Mouse (Mus musculus): ENCODE data around the gene Polr2l.
A peak's percentile ranks its signal among the peaks of the same experiment; 100 is the strongest.
"Not testable (repeated sequence)": the region's sequence is repeated elsewhere in the genome, so short reads cannot be mapped to it uniquely, and the experiment has no call there.

Gene Polr2l

GRCm38 (mm10) chr7:141451928-141452327, 23.0 kb downstream of the Polr2l start:
- DNase-seq (ENCODE audit: extremely low spot score) = no peak

GRCm38 (mm10) chr7:141447110-141447991, 27.6 kb downstream of the Polr2l start, which contains the start of gene Rplp2:
Rplp2 (plus strand) TSS chr7:141447370.
- DNase-seq (ENCODE audit: extremely low spot score) = peak; percentile 97

- not testable (repeated sequence) for DNase-seq (ENCODE audit: extremely low spot score)
Measured at GRCm38 (mm10) chr7:141446374-141446773, 28.6 kb downstream of the Polr2l start.

GRCm38 (mm10) chr7:141443828-141444237, 31.1 kb downstream of the Polr2l start, which contains the start of gene Pidd1:
Pidd1 (minus strand) TSS chr7:141444025.
- peak; percentile 81 for DNase-seq (ENCODE audit: extremely low spot score)

- DNase-seq (ENCODE audit: extremely low spot score) = peak; percentile 73
Measured at GRCm38 (mm10) chr7:141443081-141443821, 31.7 kb downstream of the Polr2l start.

GRCm38 (mm10) chr7:141442199-141442598, 32.7 kb downstream of the Polr2l start:
- no peak for DNase-seq (ENCODE audit: extremely low spot score)

GRCm38 (mm10) chr7:141441460-141441859, 33.5 kb downstream of the Polr2l start:
- DNase-seq (ENCODE audit: extremely low spot score) = no peak

GRCm38 (mm10) chr7:141440613-141441012, 34.3 kb downstream of the Polr2l start:
- DNase-seq (ENCODE audit: extremely low spot score) = peak; percentile 48

GRCm38 (mm10) chr7:141439811-141440210, 35.1 kb downstream of the Polr2l start:
- DNase-seq (ENCODE audit: extremely low spot score) = no peak

- no peak for DNase-seq (ENCODE audit: extremely low spot score)
Measured at GRCm38 (mm10) chr7:141439140-141439679, 35.7 kb downstream of the Polr2l start.

GRCm38 (mm10) chr7:141438201-141438968, 36.5 kb downstream of the Polr2l start:
- no peak for DNase-seq (ENCODE audit: extremely low spot score)

GRCm38 (mm10) chr7:141437178-141438120, 37.5 kb downstream of the Polr2l start, which contains the start of gene Slc25a22:
Slc25a22 (minus strand) TSS chr7:141437892.
- peak; percentile 88 for DNase-seq (ENCODE audit: extremely low spot score)

- DNase-seq (ENCODE audit: extremely low spot score) = no peak
Measured at GRCm38 (mm10) chr7:141436523-141436892, 38.4 kb downstream of the Polr2l start.

GRCm38 (mm10) chr7:141435856-141436522, 38.9 kb downstream of the Polr2l start:
- no peak for DNase-seq (ENCODE audit: extremely low spot score)

GRCm38 (mm10) chr7:141435129-141435855, 39.6 kb downstream of the Polr2l start:
- DNase-seq (ENCODE audit: extremely low spot score) = peak; percentile 69

- no peak for DNase-seq (ENCODE audit: extremely low spot score)
Measured at GRCm38 (mm10) chr7:141434464-141434863, 40.5 kb downstream of the Polr2l start.

GRCm38 (mm10) chr7:141433517-141434400, 41.2 kb downstream of the Polr2l start:
- no peak for DNase-seq (ENCODE audit: extremely low spot score)
